Mouse (Mus musculus): Measurements from ENCODE around the gene Ror1.

- no peak for TF ChIP-seq CTCF (IDR thresholded peaks at IDR 0.05; ENCODE audit: low read depth, low read length)
- no peak for TF ChIP-seq GATA1 (IDR thresholded peaks at IDR 0.05; ENCODE audit: borderline replicate concordance, low read length)
- TF ChIP-seq TAL1 (conservative IDR thresholded peaks at IDR 0.05; ENCODE audit: low read depth, low read length), result no peak
- no peak for TF ChIP-seq GATA2 (IDR thresholded peaks at IDR 0.05; ENCODE audit: borderline replicate concordance, low read depth, low read length)
- no peak for TF ChIP-seq POLR2AphosphoS5 (IDR thresholded peaks at IDR 0.05; ENCODE audit: insufficient replicate concordance, low read depth, low read length)
These were observed 327.2 kb downstream of the Ror1 start for GRCm38 (mm10) chr4:100422756-100423155.
